Mouse (Mus musculus) kidney, embryonic 15.5 days (tissue): ENCODE measurements around the gene Mob3a. TPM values are rescaled to one million over a fixed set of nuclear protein-coding genes. Genes with fewer than 3 reads are reported as not detected.

Experiments used
- ATAC-seq: fragments of 200-750 bp; cut with Nextera tagmentation; replicated peaks from 2 replicates; pipeline ENCODE4 v1.8.0; 2017; ENCODE audit warnings: moderate TSS enrichment; ENCODE audit not compliant: low FRiP score
- H3K27ac ChIP-seq: fragments of 300-500 bp; sonication (generic); 2 replicates; pipeline ENCODE4 v1.5.1; 2015; ENCODE audit warnings: mild to moderate bottlenecking, inconsistent platforms
- H3K27me3 ChIP-seq: fragments of 300-500 bp; sonication (generic); 2 replicates; pipeline ENCODE4 v1.6.1; 2015; ENCODE audit warnings: inconsistent platforms
- H3K36me3 ChIP-seq: fragments of 300-500 bp; sonication (generic); 2 replicates; pipeline ENCODE4 v1.6.1; 2015; ENCODE audit warnings: inconsistent platforms
- H3K4me1 ChIP-seq: fragments of 300-500 bp; sonication (generic); 2 replicates; pipeline ENCODE4 v1.6.1; 2015; ENCODE audit warnings: inconsistent platforms
- H3K4me2 ChIP-seq: fragments of 300-500 bp; sonication (generic); 2 replicates; pipeline ENCODE4 v1.6.1; 2015; ENCODE audit warnings: moderate library complexity, mild to moderate bottlenecking, inconsistent platforms
- H3K4me3 ChIP-seq: fragments of 300-500 bp; sonication (generic); replicated peaks from 2 replicates; pipeline ENCODE4 v1.5.1; 2015; ENCODE audit warnings: mild to moderate bottlenecking, inconsistent platforms
- H3K9ac ChIP-seq: fragments of 300-500 bp; sonication (generic); 2 replicates; pipeline ENCODE4 v1.6.1; 2015; ENCODE audit warnings: mild to moderate bottlenecking, inconsistent platforms
- H3K9me3 ChIP-seq: fragments of 300-500 bp; sonication (generic); replicated peaks from 2 replicates; pipeline ENCODE4 v1.6.1; 2016; ENCODE audit warnings: inconsistent platforms
- WGBS: fragments of 180-500 bp; shearing (Covaris S2); methylation state at CpG from one replicate; pipeline ENCODE4 v1.1.7; 2015; ENCODE audit warnings: mixed read lengths; 5-methylcytosine and 5-hydroxymethylcytosine counted together
- polyA plus RNA-seq: library from polyadenylated mRNA; unstranded; fragments of >200 nt; fragmentation: Nextera tagmentation; extraction: Ambion mirVana; gene quantifications from 2 replicates; pipeline ENCODE4 v1.2.1, GENCODE M21; 2015

Gene Mob3a
- polyA plus RNA-seq, 1 experiment from 2014 or later = 41.5 TPM

- H3K9me3 ChIP-seq = no peaks in the 10 kb centered on the region
- H3K4me1 ChIP-seq = peaks cover 59% of the 10 kb centered on the region
- H3K4me3 ChIP-seq = no peak overlapping the region
- peak overlapping the region; percentile 50 for H3K4me2 ChIP-seq
- H3K27ac ChIP-seq = peak overlapping the region; percentile 92
- 51% methylated on average over 4 of the region's 4 CpGs for WGBS
- H3K27me3 ChIP-seq = no peaks in the 10 kb centered on the region
- H3K9ac ChIP-seq = 0 out of 2 replicates have a peak overlapping the region, but pooled peaks have one; percentile 14
- ATAC-seq = no peak
- peaks cover 48% of the 10 kb centered on the region for H3K36me3 ChIP-seq
These were observed 36.3 kb downstream of the Mob3a start for GRCm38 (mm10) chr10:80665459-80665858.

GRCm38 (mm10) chr10:80665016-80665380, 36.8 kb downstream of the Mob3a start:
- Histone ChIP-seq H3K9me3 (no peaks in the 10 kb centered on the region), H3K27me3 (no peaks in the 10 kb centered on the region), H3K4me2 (peak overlapping the region; percentile 50), H3K9ac (no peak overlapping the region), H3K27ac (peak overlapping the region; percentile 92), H3K4me3 (0 out of 2 replicates have a peak overlapping the region, but pooled peaks have one; percentile 5), H3K36me3 (peaks cover 43% of the 10 kb centered on the region), H3K4me1 (peaks cover 55% of the 10 kb centered on the region)
- 6% methylated on average over 10 of the region's 10 CpGs for WGBS
- peak; percentile 47 for ATAC-seq

GRCm38 (mm10) chr10:80664197-80665015, 37.4 kb downstream of the Mob3a start:
- Histone ChIP-seq H3K9ac (peak overlapping the region; percentile 28; the same call in 1 of the 2 replicates), H3K27ac (peak overlapping the region; percentile 92), H3K27me3 (no peaks in the 10 kb centered on the region), H3K4me1 (peaks cover 52% of the 10 kb centered on the region), H3K4me3 (peak overlapping the region; percentile 5; the same call in 1 of the 2 replicates), H3K36me3 (peaks cover 37% of the 10 kb centered on the region), H3K9me3 (no peaks in the 10 kb centered on the region), H3K4me2 (peak overlapping the region; percentile 50)
- WGBS = 16% methylated on average over 16 of the region's 16 CpGs
- ATAC-seq = peak; percentile 63

GRCm38 (mm10) chr10:80663485-80664196, 38.1 kb downstream of the Mob3a start:
- WGBS = 24% methylated on average over 5 of the region's 5 CpGs
- Histone ChIP-seq H3K4me1 (peaks cover 55% of the 10 kb centered on the region), H3K9ac (no peak overlapping the region; the same call in 1 of the 2 replicates)

GRCm38 (mm10) chr10:80661149-80661548, 40.6 kb downstream of the Mob3a start:
- WGBS = 31% methylated on average over 5 of the region's 5 CpGs
- no peaks in the 10 kb centered on the region for H3K9me3 ChIP-seq
- H3K4me2 ChIP-seq = no peak overlapping the region
- H3K27me3 ChIP-seq = no peaks in the 10 kb centered on the region
- H3K4me1 ChIP-seq = peaks cover 56% of the 10 kb centered on the region
- H3K27ac ChIP-seq = no peak overlapping the region
- no peak overlapping the region for H3K4me3 ChIP-seq
- ATAC-seq = no peak
- peaks cover 5% of the 10 kb centered on the region for H3K36me3 ChIP-seq
- H3K9ac ChIP-seq = no peak overlapping the region

More at GRCm38 (mm10) chr10:80663485-80664196, 38.1 kb downstream of the Mob3a start:
- H3K4me2 ChIP-seq = no peak overlapping the region
- H3K27me3 ChIP-seq = no peaks in the 10 kb centered on the region
- H3K9me3 ChIP-seq = no peaks in the 10 kb centered on the region
- ATAC-seq = 0 out of 2 replicates have a peak, but pooled peaks have one; percentile 5
- H3K36me3 ChIP-seq = peaks cover 30% of the 10 kb centered on the region
- H3K4me3 ChIP-seq = no peak overlapping the region
- H3K27ac ChIP-seq = peak overlapping the region; percentile 92

- Histone ChIP-seq H3K27ac (peak overlapping the region; percentile 34; the same call in 1 of the 2 replicates), H3K36me3 (no peaks in the 10 kb centered on the region), H3K9ac (no peak overlapping the region), H3K4me2 (peak overlapping the region; percentile 31), H3K4me1 (peaks cover 53% of the 10 kb centered on the region), H3K9me3 (no peaks in the 10 kb centered on the region), H3K27me3 (no peaks in the 10 kb centered on the region), H3K4me3 (peak overlapping the region; percentile 1; the same call in 1 of the 2 replicates)
- no peak for ATAC-seq
- 17% methylated on average over 10 of the region's 10 CpGs for WGBS
These were observed 42.6 kb downstream of the Mob3a start for GRCm38 (mm10) chr10:80659213-80659612.

- 57% methylated on average over 4 of the region's 4 CpGs for WGBS
- Histone ChIP-seq H3K4me1 (peaks cover 52% of the 10 kb centered on the region), H3K27ac (peak overlapping the region; percentile 34; the same call in 1 of the 2 replicates), H3K27me3 (no peaks in the 10 kb centered on the region), H3K36me3 (no peaks in the 10 kb centered on the region), H3K9me3 (no peaks in the 10 kb centered on the region), H3K9ac (no peak overlapping the region), H3K4me2 (no peak overlapping the region), H3K4me3 (0 out of 2 replicates have a peak overlapping the region, but pooled peaks have one; percentile 1)
- ATAC-seq = no peak
These were observed 43.0 kb downstream of the Mob3a start for GRCm38 (mm10) chr10:80658841-80659202.

- Histone ChIP-seq H3K9ac (no peak overlapping the region), H3K27me3 (no peaks in the 10 kb centered on the region), H3K36me3 (no peaks in the 10 kb centered on the region), H3K4me2 (no peak overlapping the region), H3K27ac (no peak overlapping the region), H3K4me1 (peaks cover 51% of the 10 kb centered on the region), H3K9me3 (no peaks in the 10 kb centered on the region), H3K4me3 (no peak overlapping the region)
- 88% methylated on average over 14 of the region's 14 CpGs for WGBS
- ATAC-seq = no peak
These were observed 43.5 kb downstream of the Mob3a start for GRCm38 (mm10) chr10:80658194-80658840.

GRCm38 (mm10) chr10:80656863-80657623, 44.7 kb downstream of the Mob3a start, which contains the start of gene Btbd2:
Btbd2 (minus strand) TSS chr10:80657071.
- H3K36me3 ChIP-seq = peaks cover 6% of the 10 kb centered on the region; the same call in 1 of the 2 replicates
- H3K4me1 ChIP-seq = peaks cover 50% of the 10 kb centered on the region
- peak within 1 kb of the TSS; percentile 98 for H3K9ac ChIP-seq
- H3K9me3 ChIP-seq = no peaks in the 10 kb centered on the region
- 18% methylated on average over 15 of the region's 15 CpGs for WGBS
- H3K4me3 ChIP-seq = peak within 1 kb of the TSS; percentile 91
- no peaks in the 10 kb centered on the region for H3K27me3 ChIP-seq
- ATAC-seq = peak; percentile 57
- peak within 1 kb of the TSS; percentile 97 for H3K27ac ChIP-seq
- H3K4me2 ChIP-seq = peak within 1 kb of the TSS; percentile 82

- H3K36me3 ChIP-seq = peaks cover 11% of the 10 kb centered on the region; the same call in 1 of the 2 replicates
- peak overlapping the region; percentile 98 for H3K9ac ChIP-seq
- WGBS = under 1% methylated on average over 72 of the region's 72 CpGs
- peak; percentile 84 for ATAC-seq
- peaks cover 48% of the 10 kb centered on the region for H3K4me1 ChIP-seq
- no peaks in the 10 kb centered on the region for H3K27me3 ChIP-seq
- peak overlapping the region; percentile 82 for H3K4me2 ChIP-seq
- no peaks in the 10 kb centered on the region for H3K9me3 ChIP-seq
- H3K27ac ChIP-seq = peak overlapping the region; percentile 97
- H3K4me3 ChIP-seq = peak overlapping the region; percentile 91
These were observed 45.5 kb downstream of the Mob3a start for GRCm38 (mm10) chr10:80656130-80656862.
